Mouse (Mus musculus) layer of hippocampus, postnatal 14 days (tissue): Measurements from ENCODE around the gene Acp4. TPM values are rescaled to one million over a fixed set of nuclear protein-coding genes. Genes with fewer than 3 reads are reported as not detected.
"Not testable (repeated sequence)": the region's sequence is repeated elsewhere in the genome, so short reads cannot be mapped to it uniquely, and the experiment has no call there.

Experiments used
- DNase-seq, 2 experiments: peaks; one replicate each; pipeline ENCODE4 v3.0.0; 2021 to 2022; ENCODE audit warnings: low spot score in 2 of 2, mixed read lengths in 1 of 2
- long read RNA-seq, 2 experiments: library from polyadenylated mRNA; stranded (forward); transcript quantifications; one replicate each; pipeline ENCODE4 v2.0.0; 2021
- total RNA-seq, 2 experiments: library from RNA; stranded (reverse); gene quantifications; 2 replicates each; pipeline ENCODE4 v1.2.3; 2021

The Acp4 gene
- not detected for total RNA-seq
- long read RNA-seq, experiment 1 = 0 reads
- long read RNA-seq, experiment 2 = 0 reads

DNA sequence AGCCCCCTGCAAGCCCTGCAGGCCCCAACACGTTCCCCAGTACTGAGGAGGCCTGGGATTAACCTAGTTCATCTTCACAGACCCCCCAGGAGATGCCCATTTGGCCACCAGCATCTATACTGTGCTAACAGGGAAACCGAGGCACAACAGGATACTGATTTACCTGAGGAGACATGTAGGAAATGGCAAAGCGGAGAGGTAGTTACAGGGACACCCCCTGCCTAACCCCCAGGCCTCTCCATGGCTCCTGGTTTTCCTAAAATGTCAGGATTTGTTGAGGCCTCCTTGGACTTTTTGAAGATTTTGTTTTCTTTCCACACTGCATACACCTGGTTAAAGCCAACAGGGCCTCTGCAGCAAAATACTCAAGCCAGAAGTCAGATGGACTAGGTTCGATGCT is at the start of gene Acp4:
Gene Acp4, minus strand, starts transcription at position 101 of the 400 bp plus-strand sequence.
- no peak for DNase-seq

DNA sequence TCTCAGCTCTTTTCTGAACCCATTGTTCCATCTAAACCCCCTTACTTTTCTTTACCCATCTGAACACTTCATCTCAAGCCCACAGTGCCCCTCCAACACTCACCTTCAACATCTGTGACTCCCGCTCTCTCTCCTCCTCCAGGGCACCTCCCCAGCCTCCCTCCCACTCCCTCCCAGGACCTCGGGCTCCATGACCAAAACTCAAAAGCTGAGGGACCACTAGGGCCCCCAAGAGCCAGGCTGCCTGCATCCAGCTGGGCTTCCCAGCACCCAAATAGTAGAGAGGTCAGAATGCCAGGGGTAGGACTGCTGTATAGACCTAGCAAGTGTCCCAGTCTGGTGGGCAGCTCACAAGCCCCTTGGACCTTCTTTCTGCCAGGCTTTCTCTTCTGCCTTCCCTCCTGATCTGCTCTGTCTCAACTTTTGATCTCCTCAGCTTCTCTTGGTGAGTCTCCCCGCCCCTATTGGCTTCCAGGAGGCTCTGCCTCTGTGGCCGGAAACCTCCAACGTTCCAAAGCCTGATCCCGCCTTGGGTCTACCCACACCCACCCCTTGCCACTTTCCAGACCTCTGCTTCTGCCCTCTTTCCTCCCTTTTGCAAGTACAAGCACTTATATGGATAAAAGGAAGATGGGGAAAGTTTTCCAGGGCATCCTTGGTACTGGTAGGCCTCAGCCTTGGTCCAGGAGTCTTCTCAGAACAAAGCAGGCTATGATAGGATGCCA is 49.5 kb upstream of the Acp4 start, which contains the start of gene Clec11a:
Gene Clec11a, minus strand, starts transcription at position 387 of the 725 bp plus-strand sequence.
- DNase-seq = no peak

DNA sequence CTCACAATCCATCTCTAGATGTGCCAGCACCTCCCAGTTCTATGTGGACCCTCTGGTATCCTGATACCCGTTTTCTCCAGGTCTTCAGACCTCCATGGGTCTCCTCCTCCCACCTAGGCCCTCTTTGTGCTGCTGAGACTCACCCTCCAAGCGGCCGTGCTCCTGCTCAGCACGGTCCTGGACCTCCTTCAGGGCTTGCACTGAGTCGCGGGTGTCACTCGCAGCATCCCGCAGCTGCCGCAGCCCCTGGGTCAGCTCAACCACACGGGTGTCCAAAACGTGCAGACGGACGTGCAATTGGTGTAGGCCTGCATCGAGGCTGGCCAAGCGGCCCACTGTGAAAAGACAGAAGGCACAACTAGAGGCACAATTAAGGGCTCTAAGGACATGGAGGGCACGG is 48.5 kb upstream of the Acp4 start:
- no peak for DNase-seq

DNA sequence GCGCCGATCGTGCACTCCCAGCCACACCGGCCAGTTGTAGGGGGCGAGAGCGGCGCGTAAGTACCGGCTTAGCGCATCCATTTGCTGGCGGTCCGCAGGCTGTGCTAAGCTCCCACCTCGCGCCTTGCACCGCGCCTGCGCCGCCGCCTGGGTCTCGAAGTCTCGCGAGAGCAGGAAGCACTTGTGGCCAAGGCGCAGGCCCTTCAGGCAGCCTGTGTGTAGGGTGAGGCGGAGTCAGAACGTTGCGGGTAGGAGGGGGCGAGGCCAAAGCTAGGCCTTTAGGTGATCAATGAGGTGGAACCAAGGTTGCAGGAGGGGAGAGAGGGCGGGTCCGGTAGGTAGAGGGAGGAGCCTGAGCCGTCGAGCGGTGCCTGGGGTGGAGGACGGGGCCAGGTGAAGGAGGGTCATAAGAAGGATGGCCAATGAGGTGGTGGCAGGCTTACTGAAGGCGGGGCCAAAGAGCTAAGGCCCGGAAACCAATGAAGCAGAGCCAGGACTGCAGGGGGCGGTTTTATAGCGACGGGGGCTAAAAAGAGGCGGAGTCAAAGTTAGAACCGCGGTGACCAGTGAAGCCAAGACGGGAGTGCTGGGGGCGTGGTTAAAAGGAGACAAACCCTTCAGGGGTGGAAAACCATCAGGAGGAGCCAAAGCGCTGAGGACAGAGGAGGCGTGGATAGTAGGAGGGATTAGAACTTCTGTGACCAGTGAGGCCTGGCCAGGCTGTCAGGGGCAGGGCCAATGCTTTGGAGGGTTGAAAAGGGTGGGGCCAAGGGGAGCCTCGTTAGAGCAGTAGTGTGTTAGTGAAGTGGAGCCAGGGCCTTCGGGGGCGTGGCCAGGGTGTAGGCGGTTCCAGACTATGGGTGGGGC is 47.8 kb upstream of the Acp4 start:
- peak; percentile 97 for DNase-seq

DNA sequence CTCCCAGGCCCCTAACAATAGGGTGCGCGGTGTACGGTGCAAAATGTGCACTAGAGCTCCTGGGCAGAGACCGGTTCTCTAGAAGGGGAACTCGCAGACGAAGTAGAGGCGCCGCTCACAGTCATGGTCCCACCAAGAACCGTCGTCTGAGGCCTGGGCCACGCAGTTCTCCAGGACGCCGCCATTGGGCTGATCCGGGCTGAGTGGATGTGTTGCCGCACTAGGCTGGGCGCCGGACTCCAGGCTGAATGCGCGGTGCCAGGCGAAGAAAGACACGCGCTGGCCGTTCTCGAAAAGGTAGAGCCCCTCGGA is 47.2 kb upstream of the Acp4 start:
- DNase-seq = no peak

DNA sequence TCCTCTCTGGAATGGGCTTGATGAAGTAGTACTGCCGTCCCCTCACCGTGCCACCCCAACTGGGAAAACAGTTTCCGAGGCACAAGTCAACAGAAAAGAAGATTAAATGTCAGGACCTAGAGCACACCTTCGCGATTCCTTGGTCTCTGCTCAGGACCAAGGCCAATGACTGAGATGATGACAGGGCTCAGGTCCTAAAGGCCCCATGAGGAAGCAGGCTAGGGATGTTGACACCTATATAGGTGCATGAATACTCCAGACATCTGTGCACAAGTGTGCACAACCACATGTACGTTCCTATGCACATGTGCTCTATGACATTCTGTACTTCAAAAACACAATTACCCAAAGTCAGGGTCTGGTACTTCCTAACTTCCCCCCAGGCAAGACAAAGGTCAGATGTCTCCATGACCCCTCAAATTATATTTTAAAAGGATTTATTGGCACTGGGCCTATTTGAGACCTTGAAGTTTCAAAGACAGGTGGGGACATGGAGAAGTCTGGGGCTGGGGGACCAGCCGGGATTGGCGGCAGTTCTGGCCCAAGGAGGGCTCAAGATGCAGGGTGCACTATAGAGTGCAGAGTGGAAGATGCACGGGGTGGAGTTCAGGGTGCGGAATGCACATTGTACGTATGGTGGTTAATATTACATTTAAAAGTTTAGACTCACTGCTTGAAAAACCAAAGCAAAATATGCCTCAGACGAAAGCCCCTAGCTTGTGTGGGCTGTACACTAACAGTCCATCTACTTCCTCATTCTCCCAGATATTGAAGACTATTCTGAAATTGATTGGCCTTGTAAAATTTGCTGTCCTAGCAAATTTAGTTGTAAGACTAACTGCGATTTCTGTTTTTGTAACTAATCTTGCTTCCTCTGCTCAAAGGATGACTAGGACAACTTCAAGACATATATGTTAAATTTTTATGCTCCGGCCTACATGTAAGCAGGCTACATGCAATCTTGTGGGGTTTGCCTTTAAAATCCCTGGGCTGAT is 46.5 kb upstream of the Acp4 start:
- DNase-seq = no peak

DNA sequence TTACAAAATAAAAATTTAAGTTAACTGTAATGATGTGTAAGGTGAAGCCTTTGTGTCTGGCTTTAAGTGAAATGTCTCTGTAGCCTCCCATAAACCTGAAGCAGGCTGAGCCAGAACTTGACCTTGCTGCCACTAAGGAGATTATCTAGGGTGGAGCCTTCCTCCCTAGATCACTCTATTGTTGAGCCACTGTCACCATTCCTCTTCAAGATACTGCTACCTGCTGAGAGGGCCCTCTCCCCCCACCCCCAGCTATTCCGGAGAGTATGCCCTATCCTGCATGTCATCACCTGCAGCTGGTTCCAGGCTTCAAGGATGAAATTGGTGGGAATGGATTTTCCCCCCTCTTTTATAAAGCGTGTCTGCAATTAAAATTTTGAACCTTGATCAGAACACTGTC is 40.3 kb upstream of the Acp4 start:
- DNase-seq = not testable (repeated sequence)

DNA sequence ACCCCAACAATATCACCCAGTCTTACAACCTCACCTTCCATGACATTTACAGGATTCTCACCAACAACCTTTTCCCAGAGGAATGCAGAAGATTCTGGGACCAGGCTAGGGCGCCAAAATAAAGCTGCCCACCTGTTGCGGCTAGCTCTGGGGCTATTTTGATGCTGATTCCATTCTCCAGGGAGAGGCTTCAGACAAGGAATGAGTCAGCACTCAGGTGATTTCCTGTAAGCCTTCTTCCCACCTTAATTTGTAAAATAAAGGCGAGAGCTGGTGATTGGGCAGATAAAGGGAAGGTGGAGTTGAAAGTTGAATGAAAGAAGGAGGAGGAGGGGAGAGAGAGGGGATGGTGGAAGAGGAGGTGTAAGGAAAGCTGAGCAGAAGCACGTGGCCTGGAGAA is 34.2 kb upstream of the Acp4 start:
- DNase-seq = no peak

DNA sequence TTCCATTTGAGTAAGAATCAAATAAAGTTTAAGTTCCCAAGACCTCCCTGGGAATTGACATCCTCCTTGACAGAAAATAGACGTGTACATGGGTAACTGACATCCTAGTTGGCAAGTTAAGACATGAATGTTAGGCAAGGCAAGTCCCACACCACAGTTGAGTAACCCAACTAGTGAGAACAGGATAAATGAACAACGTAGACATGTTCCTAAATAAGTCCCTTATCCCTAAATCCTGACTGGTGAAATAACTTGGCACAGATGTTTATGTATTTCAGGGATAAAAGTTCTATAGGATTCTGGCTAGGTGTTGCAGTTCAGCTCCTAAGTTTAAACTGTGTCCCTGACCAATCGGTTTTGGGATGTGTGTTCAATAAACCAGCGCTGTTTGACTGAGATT is 33.8 kb upstream of the Acp4 start:
- no peak for DNase-seq

DNA sequence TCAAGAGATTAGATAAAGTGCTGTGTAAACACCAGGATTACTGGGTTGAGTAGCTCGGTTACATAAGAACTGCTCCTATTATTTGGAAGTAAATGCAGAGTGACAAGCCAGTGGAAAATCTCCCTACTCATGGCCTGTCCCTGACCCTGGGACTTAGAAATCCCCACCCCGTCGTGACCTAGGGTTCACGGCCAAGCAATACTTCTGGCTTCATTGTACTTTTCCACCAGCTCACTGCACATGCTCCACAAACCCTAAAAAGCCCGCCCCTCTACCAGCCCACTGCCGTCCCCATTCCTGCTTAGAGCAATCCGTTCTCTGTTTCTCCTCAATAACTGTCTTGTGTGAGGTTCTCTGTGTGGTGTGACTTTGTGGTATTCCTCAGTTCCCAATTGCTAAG is 30.6 kb upstream of the Acp4 start:
- no peak for DNase-seq

DNA sequence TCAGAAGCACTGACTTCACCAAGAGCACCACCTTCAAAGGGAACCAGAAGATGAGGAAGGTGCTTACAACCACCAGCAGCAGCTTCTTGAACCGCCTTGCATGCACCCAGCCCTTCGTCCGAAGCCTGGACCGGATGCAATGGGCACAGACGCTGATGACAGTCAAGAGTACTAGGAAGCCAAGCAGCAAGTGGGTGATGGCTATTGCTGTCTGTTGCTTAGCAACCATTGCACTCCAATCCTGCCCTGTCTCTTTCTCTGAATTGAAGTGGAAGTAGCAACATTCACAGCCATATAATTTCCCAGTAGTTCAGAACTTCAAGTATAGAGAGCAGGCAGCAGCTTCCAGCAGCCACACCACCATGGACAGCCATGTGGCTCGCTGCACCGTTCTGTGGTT is 24.4 kb upstream of the Acp4 start:
- DNase-seq = no peak

DNA sequence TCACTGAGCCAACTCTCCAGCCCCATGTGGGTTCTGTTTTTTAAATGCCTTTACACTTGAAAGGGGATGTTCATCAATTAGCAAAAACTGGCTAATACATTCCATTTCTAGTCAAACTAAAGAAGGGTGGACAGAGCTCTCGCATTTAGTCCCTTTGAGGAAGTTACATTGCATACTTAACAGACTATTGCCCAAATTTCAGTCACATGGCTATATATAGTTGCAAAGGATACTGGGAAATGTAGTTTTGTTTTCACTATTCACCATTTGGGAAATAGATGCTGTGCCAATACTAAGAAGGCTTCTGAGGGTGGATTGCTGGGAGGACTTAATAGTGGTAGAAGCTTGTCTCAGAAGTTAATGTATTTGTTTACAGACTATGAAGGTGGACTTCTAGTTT is 23.8 kb upstream of the Acp4 start:
- no peak for DNase-seq

DNA sequence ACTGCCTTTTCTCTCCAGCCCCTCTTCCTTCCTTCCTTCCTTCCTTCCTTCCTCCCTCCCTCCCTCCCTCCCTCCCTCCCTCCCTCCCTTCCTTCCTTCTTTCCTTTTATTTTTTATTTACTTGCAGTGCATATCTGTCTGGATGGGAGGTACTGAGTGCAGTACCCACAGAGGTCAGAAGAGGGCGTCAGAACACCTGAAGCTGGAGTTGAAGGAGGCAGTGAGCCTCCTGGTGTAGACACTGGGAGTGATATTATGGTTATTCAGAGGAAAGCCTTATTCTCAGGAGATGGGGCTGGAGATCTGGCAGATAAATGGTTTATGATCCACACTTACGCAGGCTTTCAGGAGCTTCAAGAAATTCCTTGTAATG is 20.1 kb upstream of the Acp4 start:
- DNase-seq = peak in 1 of 2 experiments; percentile 57

DNA sequence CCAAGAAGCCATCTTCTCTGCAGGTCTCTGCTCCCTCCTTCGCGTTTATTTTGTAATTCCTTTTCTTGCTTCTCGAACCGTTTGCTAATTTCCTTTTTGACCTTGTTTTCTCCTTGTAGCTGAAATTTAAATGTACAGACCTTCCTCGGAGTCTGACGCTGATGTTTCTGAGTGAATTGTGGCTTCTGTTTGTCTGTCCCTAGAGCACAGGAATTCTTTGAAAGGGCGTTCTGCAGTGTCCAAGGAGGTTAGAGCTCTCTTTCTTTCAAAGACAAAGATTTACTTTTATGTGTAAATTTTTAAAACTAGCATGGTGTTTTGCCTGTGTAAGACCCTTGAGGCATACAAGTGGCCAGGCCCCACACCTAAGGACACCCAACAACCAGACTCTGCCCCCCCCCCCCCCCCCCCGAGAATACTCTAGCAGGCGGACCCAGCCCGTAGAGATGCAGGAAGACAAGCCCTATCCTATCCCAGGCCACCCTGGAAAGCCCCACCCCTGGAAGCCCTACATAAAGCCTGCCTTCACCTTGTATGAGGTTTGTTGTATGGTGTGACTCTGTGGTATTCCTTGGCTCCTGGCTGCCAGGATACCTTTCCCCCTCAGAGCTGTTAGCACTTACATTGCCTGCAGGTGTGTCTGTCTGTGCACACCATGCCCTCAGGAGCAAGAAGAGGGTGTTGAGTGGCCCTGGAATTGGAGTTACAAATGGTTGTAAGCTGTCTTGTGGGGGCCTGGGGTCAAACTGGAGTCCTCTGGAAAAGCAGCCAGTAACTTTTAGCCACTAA is 19.5 kb upstream of the Acp4 start:
- DNase-seq = no peak

DNA sequence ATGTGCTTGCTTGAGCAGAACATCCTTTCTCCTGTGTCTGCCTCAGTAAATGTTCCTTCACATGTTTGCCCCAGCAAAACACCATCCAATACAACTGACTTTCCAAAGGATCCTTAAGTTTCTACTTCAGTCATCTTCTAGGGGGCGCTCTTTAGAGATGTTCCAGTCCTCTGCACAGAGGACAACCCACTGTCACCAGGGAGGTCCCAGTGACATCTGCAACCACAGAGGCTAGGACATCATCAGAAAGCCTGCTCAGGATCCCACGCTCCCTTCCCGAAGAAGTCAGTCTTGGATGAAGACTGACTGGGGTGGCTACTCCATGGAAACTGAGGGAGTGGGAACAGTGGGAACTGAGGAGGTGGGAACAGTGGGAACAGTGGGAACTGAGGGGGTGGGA is 18.4 kb upstream of the Acp4 start:
- no peak for DNase-seq

DNA sequence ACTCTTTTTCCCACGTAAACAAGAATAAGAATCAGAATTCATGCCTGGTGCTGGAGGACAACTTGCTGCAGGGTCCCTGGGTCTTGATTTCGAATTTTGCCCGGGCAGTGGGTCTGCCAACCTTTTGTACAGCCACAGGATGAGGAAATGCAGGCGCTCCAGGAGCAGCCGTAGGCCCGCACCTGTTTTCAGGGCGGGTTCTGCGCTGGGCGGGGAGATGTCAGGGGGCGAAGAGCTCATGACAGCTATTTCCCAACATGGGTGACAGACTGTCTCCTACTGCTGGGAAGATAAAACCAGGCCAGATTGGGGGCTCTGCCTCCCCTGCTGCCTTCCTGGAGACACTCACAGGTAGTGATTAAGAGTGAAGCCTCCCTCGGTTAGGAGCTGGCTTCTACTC is 16.9 kb upstream of the Acp4 start:
- no peak for DNase-seq

DNA sequence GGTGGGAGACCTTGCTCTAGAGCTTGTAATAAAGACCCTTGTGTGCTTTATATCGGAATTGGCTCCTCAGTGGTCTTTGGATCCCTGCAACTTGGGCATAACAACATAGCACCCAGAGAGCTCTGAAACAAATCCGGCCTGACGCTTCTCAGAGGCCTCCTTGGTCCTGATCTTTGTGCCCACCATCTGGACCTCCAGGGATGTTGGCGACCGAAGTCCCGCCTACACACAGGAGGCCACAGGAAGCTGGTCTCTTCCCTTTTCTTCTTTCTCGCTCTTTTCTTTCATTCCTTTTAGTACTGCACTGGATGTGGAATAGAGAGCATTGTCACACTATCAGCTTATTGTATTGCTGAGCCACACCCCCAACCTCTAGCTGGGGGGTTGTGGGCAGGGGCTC is 16.3 kb upstream of the Acp4 start:
- DNase-seq = no peak

DNA sequence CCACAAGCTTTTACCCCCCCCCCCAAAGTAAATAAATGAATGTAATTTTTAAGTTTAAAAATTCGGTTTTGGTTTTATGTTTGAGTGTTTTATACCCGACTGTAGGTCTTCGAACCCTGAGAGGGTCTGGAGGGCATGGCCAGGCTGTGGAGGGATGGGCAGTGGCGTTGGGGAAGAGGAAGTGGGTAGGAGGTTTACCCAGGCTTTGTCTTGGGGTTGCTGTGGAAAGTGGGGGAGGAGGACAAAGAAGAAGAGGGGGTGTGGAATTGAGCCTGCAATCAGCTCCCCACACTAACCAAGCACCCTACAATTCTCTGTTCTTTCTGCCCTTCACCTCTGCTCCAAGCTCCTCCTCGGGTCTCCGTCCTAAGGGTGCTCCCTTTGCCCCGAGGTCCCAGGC is 15.4 kb upstream of the Acp4 start:
- no peak for DNase-seq

DNA sequence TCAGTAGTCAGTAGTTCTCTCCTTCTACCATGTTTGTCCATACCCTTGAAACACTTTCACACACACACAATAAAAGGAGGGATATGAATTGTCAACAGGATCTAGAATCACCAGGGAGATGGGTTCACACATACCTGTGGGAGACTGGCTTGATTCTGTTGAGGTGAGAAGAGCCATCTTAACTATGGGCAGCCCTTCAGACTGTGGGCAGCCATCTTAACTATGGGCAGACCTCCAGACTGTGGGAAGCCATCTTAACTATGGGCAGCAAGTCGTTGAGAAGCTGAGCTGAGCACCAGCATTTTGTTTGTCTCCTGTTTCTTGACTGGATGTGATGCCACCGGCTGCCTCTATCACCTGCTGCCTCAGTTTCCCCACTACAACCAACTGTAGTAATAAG is 14.1 kb upstream of the Acp4 start:
- DNase-seq = no peak

DNA sequence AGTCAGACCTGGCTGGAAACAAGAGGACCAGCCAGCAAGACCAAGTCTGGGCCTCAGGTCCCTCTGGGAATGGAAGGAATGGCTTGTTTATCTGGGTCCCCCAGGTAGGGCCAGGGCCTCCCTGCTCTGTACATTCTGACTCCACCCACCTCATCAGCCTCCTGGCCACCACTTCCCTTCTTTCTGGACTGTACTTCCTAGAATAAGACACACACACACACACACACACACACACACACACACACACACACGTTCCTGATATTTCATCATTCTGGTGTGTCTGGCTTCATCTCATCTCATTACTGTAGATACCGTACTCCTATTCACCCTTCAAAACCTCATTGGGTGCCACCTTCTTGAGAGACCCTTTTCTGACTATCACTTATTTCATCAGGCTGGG is 12.2 kb upstream of the Acp4 start:
- no peak for DNase-seq

DNA sequence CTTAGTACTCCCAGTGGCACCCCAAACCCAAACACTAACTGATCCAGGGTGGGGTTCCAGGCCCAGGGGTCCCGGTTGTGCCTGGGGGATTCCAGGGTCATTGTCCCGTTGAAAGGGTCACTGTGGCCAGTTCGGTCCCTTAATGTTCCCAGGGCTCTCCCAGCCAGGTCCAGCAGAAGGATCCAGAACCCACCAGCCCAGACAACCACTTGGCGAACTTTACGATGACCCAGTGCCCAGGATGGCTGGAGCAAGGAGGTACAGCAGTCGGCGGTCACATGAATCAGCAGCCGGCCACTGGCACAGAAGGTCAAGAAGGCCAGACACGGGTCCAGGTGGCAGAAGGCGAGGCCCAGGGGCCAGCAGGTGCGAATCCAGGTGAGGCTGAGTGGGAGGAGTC is 10.9 kb upstream of the Acp4 start:
- DNase-seq = no peak
